Mouse (Mus musculus) T-helper 17 cell (primary cell): ENCODE measurements around the gene Crocc2.

Experiments
- in situ Hi-C, 2 experiments: fragments of 300-600 bp; cut with MboI, MseI; formaldehyde crosslinking; loops; 1 replicate in 1 of 2; 2 replicates in 1 of 2; pipeline ENCODE4 v1.15.1; 2025; ENCODE audit warnings: high pct_unique_total_duplicates in 2 of 2

The Crocc2 gene

GRCm38 (mm10) chr1:93270516-93271240, 102.2 kb downstream of the Crocc2 start:
- in situ Hi-C loops, result no loop called here

GRCm38 (mm10) chr1:93271751-93272150, 103.2 kb downstream of the Crocc2 start:
- in situ Hi-C loops, result no loop called here

DNA sequence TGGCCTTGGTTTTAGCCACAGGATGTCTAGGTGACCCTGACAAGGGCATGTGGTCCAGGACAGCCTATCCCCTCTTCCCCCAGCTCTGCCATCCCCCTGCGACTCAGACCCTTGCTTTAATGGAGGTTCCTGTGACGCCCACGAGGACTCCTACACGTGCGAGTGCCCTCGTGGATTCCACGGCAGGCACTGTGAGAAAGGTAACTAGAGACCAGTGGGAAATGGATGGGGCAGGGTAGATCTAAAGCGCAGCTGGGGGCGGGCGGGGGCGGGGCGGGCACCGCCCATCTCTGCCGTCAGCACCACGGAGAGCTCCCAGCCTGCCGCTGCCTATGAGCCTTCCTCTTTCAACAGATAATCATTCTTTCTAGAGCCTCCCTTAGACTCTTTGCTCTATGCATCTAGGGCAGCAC, 103.9 kb downstream of the Crocc2 start:
- in situ Hi-C loops, result no loop called here

- in situ Hi-C loops, result no loop called here
Measured at GRCm38 (mm10) chr1:93275561-93275960, 107.0 kb downstream of the Crocc2 start.

DNA sequence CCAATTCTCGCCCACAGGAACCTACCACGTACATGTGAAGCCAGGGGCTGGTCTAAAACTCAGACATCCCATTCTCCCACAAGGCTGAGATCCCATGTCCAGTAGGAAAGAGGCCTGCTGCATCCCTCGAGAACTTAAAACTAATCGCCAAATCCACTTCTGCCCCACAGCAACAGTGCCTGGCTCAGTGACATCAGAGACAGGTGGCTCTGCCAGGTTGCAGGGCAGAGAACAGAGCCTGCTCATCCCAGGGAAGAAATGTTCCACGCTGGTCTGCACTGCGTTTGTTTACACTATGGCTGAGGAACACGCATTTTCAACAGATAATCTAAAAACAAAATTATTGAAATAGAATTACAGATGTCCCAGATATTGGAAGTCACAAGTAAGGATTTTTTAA, 108.5 kb downstream of the Crocc2 start:
- in situ Hi-C loops, result no loop called here
